Mouse (Mus musculus) stomach, embryonic 16.5 days (tissue): ENCODE results near the gene Unc5c. TPM values are rescaled to one million over a fixed set of nuclear protein-coding genes. Genes with fewer than 3 reads are reported as not detected.

Experiments used
- ATAC-seq: fragments of 200-750 bp; cut with Nextera tagmentation; 2 replicates; pipeline ENCODE4 v1.8.0; 2017; ENCODE audit warnings: moderate number of reproducible peaks, moderate TSS enrichment; ENCODE audit not compliant: insufficient read depth, low FRiP score
- H3K27ac ChIP-seq: fragments of 300-500 bp; sonication (generic); 2 replicates; pipeline ENCODE4 v1.5.1; 2014; ENCODE audit warnings: low read length
- H3K27me3 ChIP-seq: fragments of 300-500 bp; sonication (generic); 2 replicates; pipeline ENCODE4 v1.6.1; 2014; ENCODE audit warnings: low read length, control low read depth, mixed read lengths; ENCODE audit not compliant: control insufficient read depth, insufficient read depth
- H3K36me3 ChIP-seq: fragments of 300-500 bp; sonication (generic); 2 replicates; pipeline ENCODE4 v1.6.1; 2014; ENCODE audit warnings: low read length; ENCODE audit not compliant: control insufficient read depth, insufficient read depth
- H3K4me1 ChIP-seq: fragments of 300-500 bp; sonication (generic); 2 replicates; pipeline ENCODE4 v1.6.1; 2014; ENCODE audit warnings: low read length, control low read depth, mixed read lengths; ENCODE audit not compliant: control insufficient read depth, insufficient read depth
- H3K4me2 ChIP-seq: fragments of 300-500 bp; sonication (generic); 2 replicates; pipeline ENCODE4 v1.6.1; 2014; ENCODE audit warnings: low read depth, low read length, mixed read lengths
- H3K4me3 ChIP-seq: fragments of 300-500 bp; sonication (generic); replicated peaks from 2 replicates; pipeline ENCODE4 v1.5.1; 2014; ENCODE audit warnings: mild to moderate bottlenecking, low read length
- H3K9ac ChIP-seq: fragments of 300-500 bp; sonication (generic); 2 replicates; pipeline ENCODE4 v1.6.1; 2014; ENCODE audit warnings: low read length
- H3K9me3 ChIP-seq: fragments of 300-500 bp; sonication (generic); replicated peaks from 2 replicates; pipeline ENCODE4 v1.6.1; 2016; ENCODE audit warnings: low read length, control low read depth; ENCODE audit not compliant: control insufficient read depth
- WGBS: fragments of 180-500 bp; shearing (Covaris S2); extraction: QIAGEN DNeasy Blood & Tissue Kit; methylation state at CpG from one replicate; pipeline ENCODE4 v1.1.7; 2014; 5-methylcytosine and 5-hydroxymethylcytosine counted together
- polyA plus RNA-seq: library from polyadenylated mRNA; unstranded; fragments of >200 nt; fragmentation: Nextera tagmentation; extraction: Ambion mirVana; gene quantifications from 2 replicates; pipeline ENCODE4 v1.2.1, GENCODE M21; 2015

The Unc5c gene
- polyA plus RNA-seq, 1 experiment from 2014 or later = 4.3 TPM

- H3K27ac ChIP-seq = no peak overlapping the region
- 78% methylated on average over 2 of the region's 2 CpGs for WGBS
- no peaks in the 10 kb centered on the region for H3K9me3 ChIP-seq
- H3K27me3 ChIP-seq = no peaks in the 10 kb centered on the region
- no peaks in the 10 kb centered on the region for H3K4me1 ChIP-seq
- H3K4me2 ChIP-seq = no peak overlapping the region
- H3K4me3 ChIP-seq = no peak overlapping the region
- H3K36me3 ChIP-seq = no peaks in the 10 kb centered on the region
- ATAC-seq = no peak
- H3K9ac ChIP-seq = no peak overlapping the region
Observed at GRCm38 (mm10) chr3:141646588-141646987, 181.6 kb downstream of the Unc5c start.

GRCm38 (mm10) chr3:141650658-141651057, 185.6 kb downstream of the Unc5c start:
- no peaks in the 10 kb centered on the region for H3K9me3 ChIP-seq
- no peaks in the 10 kb centered on the region for H3K4me1 ChIP-seq
- H3K4me2 ChIP-seq = no peak overlapping the region
- no peak for ATAC-seq
- no peaks in the 10 kb centered on the region for H3K36me3 ChIP-seq
- H3K27ac ChIP-seq = no peak overlapping the region
- H3K9ac ChIP-seq = no peak overlapping the region
- no peaks in the 10 kb centered on the region for H3K27me3 ChIP-seq
- no peak overlapping the region for H3K4me3 ChIP-seq
- 89% methylated on average over 3 of the region's 3 CpGs for WGBS

- no peak overlapping the region for H3K4me2 ChIP-seq
- no peak overlapping the region for H3K4me3 ChIP-seq
- no peak overlapping the region for H3K9ac ChIP-seq
- H3K36me3 ChIP-seq = no peaks in the 10 kb centered on the region
- no peaks in the 10 kb centered on the region for H3K4me1 ChIP-seq
- H3K27ac ChIP-seq = no peak overlapping the region
- no peaks in the 10 kb centered on the region for H3K9me3 ChIP-seq
- H3K27me3 ChIP-seq = no peaks in the 10 kb centered on the region
- no peak for ATAC-seq
- WGBS = 85% methylated on average over 1 of the region's 1 CpGs
Observed at GRCm38 (mm10) chr3:141653915-141654314, 188.9 kb downstream of the Unc5c start.

GRCm38 (mm10) chr3:141659041-141659789, 194.2 kb downstream of the Unc5c start:
- Histone ChIP-seq H3K27me3 (no peaks in the 10 kb centered on the region), H3K27ac (no peak overlapping the region), H3K9me3 (no peaks in the 10 kb centered on the region), H3K9ac (no peak overlapping the region), H3K4me2 (no peak overlapping the region), H3K36me3 (no peaks in the 10 kb centered on the region), H3K4me3 (no peak overlapping the region), H3K4me1 (no peaks in the 10 kb centered on the region)
- ATAC-seq = no peak
- WGBS = 54% methylated on average over 3 of the region's 3 CpGs

GRCm38 (mm10) chr3:141660065-141661062, 195.3 kb downstream of the Unc5c start:
- ATAC-seq = no peak
- no peak overlapping the region for H3K4me3 ChIP-seq

GRCm38 (mm10) chr3:141689113-141689512, 224.1 kb downstream of the Unc5c start:
- no peaks in the 10 kb centered on the region for H3K4me1 ChIP-seq
- H3K9ac ChIP-seq = no peak overlapping the region
- H3K9me3 ChIP-seq = no peaks in the 10 kb centered on the region
- H3K36me3 ChIP-seq = no peaks in the 10 kb centered on the region
- WGBS = 71% methylated on average over 2 of the region's 2 CpGs
- no peak overlapping the region for H3K4me3 ChIP-seq
- no peak overlapping the region for H3K4me2 ChIP-seq
- H3K27ac ChIP-seq = no peak overlapping the region
- ATAC-seq = no peak
- no peaks in the 10 kb centered on the region for H3K27me3 ChIP-seq

More at GRCm38 (mm10) chr3:141660065-141661062, 195.3 kb downstream of the Unc5c start:
- no peak overlapping the region for H3K4me2 ChIP-seq
- H3K4me1 ChIP-seq = no peaks in the 10 kb centered on the region
- H3K27me3 ChIP-seq = no peaks in the 10 kb centered on the region
- H3K27ac ChIP-seq = no peak overlapping the region
- no peak overlapping the region for H3K9ac ChIP-seq
- no peaks in the 10 kb centered on the region for H3K9me3 ChIP-seq
- 40% methylated on average over 15 of the region's 15 CpGs for WGBS
- H3K36me3 ChIP-seq = no peaks in the 10 kb centered on the region

- no peaks in the 10 kb centered on the region for H3K27me3 ChIP-seq
- no peaks in the 10 kb centered on the region for H3K36me3 ChIP-seq
- WGBS = 81% methylated on average over 1 of the region's 1 CpGs
- no peaks in the 10 kb centered on the region for H3K9me3 ChIP-seq
- H3K4me3 ChIP-seq = no peak overlapping the region
- no peak overlapping the region for H3K27ac ChIP-seq
- no peaks in the 10 kb centered on the region for H3K4me1 ChIP-seq
- no peak for ATAC-seq
- H3K9ac ChIP-seq = no peak overlapping the region
- H3K4me2 ChIP-seq = no peak overlapping the region
Observed at GRCm38 (mm10) chr3:141690676-141691075, 225.7 kb downstream of the Unc5c start.

- WGBS = 73% methylated on average over 3 of the region's 3 CpGs
- Histone ChIP-seq H3K36me3 (no peaks in the 10 kb centered on the region), H3K4me3 (no peak overlapping the region), H3K4me2 (no peak overlapping the region), H3K9me3 (no peaks in the 10 kb centered on the region), H3K27me3 (no peaks in the 10 kb centered on the region), H3K4me1 (no peaks in the 10 kb centered on the region), H3K27ac (no peak overlapping the region), H3K9ac (no peak overlapping the region)
- no peak for ATAC-seq
Observed at GRCm38 (mm10) chr3:141691418-141691817, 226.4 kb downstream of the Unc5c start.

GRCm38 (mm10) chr3:141691846-141692245, 226.8 kb downstream of the Unc5c start:
- Histone ChIP-seq H3K36me3 (no peaks in the 10 kb centered on the region), H3K4me1 (no peaks in the 10 kb centered on the region), H3K27ac (no peak overlapping the region), H3K4me3 (no peak overlapping the region), H3K9ac (no peak overlapping the region), H3K9me3 (no peaks in the 10 kb centered on the region), H3K4me2 (no peak overlapping the region), H3K27me3 (no peaks in the 10 kb centered on the region)
- WGBS = 68% methylated on average over 3 of the region's 3 CpGs
- ATAC-seq = no peak
